Mouse (Mus musculus): ENCODE data around the gene Plppr1.

GRCm38 (mm10) chr4:49059021-49059401 is at the start of gene Plppr1:
- no peak for TF ChIP-seq POLR2A (IDR thresholded peaks at IDR 0.05; ENCODE audit: insufficient read length, low read depth)
- TF ChIP-seq MYOG (IDR thresholded peaks at IDR 0.05; ENCODE audit: control insufficient read depth in 1 of 3, insufficient read depth in 1 of 3, insufficient read length in 2 of 3, low read depth in 2 of 3), result no peak
- TF ChIP-seq CEBPB (IDR thresholded peaks at IDR 0.05; ENCODE audit: insufficient read depth, poor library complexity, severe bottlenecking), result no peak
- TF ChIP-seq E2F4 (IDR thresholded peaks at IDR 0.05; ENCODE audit: insufficient read depth), result no peak
- no peak for TF ChIP-seq MAX (IDR thresholded peaks at IDR 0.05; ENCODE audit: low read depth)
- no peak for TF ChIP-seq USF1 (IDR thresholded peaks at IDR 0.05; ENCODE audit: low read depth)
- TF ChIP-seq REST (IDR thresholded peaks at IDR 0.05; ENCODE audit: insufficient read depth, insufficient read length), result no peak
- no peak for TF ChIP-seq MYOD1 (IDR thresholded peaks at IDR 0.05; ENCODE audit: control insufficient read depth in 1 of 3, insufficient read length in 2 of 3, low read depth in 2 of 3)
- TF ChIP-seq TCF12 (IDR thresholded peaks at IDR 0.05; ENCODE audit: insufficient read depth, poor library complexity, severe bottlenecking), result no peak
- TF ChIP-seq SRF (IDR thresholded peaks at IDR 0.05; ENCODE audit: control insufficient read depth, insufficient read length, low read depth), result no peak
- no peak for TF ChIP-seq POLR2AphosphoS2 (IDR thresholded peaks at IDR 0.05; ENCODE audit: insufficient read length, low read depth)
- no peak for TF ChIP-seq TCF3 (IDR thresholded peaks at IDR 0.05; ENCODE audit: insufficient read length, low read depth)
